In the genomic region with DNA sequence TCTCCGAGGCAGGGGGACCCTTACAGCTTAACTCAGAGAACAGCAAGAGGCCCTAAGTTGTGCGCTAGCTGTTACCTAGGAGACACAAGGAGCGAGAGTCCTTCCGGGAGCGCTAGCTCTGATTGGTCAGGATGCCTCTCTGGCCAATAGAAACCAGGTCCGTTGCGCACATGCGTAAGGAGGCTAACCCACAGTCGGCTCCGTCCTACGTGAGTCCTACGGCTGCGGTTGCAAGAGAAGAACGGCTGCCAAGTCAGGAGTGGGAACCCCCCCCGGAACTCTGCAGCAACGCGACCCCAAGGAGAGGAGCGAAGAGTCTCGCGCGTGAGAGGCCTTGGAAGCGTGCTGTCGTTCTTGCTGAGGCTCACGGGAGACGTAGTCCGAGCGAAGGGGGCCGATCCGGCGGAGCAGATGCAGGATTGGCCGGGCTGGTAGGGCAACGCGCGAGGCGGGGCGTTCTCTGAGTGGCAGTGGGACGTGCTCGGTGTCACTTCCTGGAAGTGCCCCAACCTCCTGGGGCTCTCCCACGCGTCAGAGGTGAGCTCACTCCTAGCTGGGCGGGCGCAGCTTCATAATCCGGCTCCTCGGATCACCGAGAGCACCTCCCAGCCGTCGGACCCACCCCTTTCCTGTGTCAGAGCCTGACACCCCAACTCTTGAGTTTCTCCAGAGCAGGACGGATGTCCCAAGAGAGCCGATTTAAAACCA, we compare ENCODE assay signal across 8 mouse cellular contexts. TPM values are rescaled to one million over a fixed set of nuclear protein-coding genes. Genes with fewer than 3 reads are reported as not detected.
A peak's percentile ranks its signal among the peaks of the same experiment; 100 is the strongest.
DNase-seq lines count a peak whose midpoint lies in the region; ATAC-seq lines count a peak whose summit lies in the region.

A gene (plus strand): TSS at position 167 of the 708 bp plus-strand sequence.

- DNase-seq in Muller cell, postnatal 12 days (ENCODE audit: inconsistent ontology term), result peak; percentile 99
- peak; percentile 100 for DNase-seq in cerebellum, adult 9-11 months
- peak; percentile 98 to 99 for DNase-seq in frontal cortex, adult 2 months (ENCODE audit: extremely low spot score in 1 of 2, low spot score in 1 of 2)
- DNase-seq in hindbrain, embryonic 11.5 days (ENCODE audit: low spot score), result peak; percentile 95
- peak; percentile 97 to 98 for DNase-seq in layer of hippocampus, postnatal 10 days (ENCODE audit: low spot score in 2 of 2)
- DNase-seq in lung, postnatal 10 days, result peak; percentile 99
- peak; percentile 97 for DNase-seq in ovary, postnatal 36 days (ENCODE audit: low spot score)
- DNase-seq in thymus, postnatal 25 days, result peak; percentile 97

- peak within 1 kb of the TSS; percentile 69 for H3K9ac ChIP-seq in hindbrain, embryonic 11.5 days (ENCODE audit: low read depth, low read length)

- H3K4me3 ChIP-seq in hindbrain, embryonic 11.5 days (ENCODE audit: low read depth, low read length), result peak within 1 kb of the TSS; percentile 65

- peak within 1 kb of the TSS; percentile 77 for H3K4me2 ChIP-seq in hindbrain, embryonic 11.5 days (replicated peaks; ENCODE audit: low read depth, low read length)

- no peaks in the 10 kb centered on the region for H3K36me3 ChIP-seq in hindbrain, embryonic 11.5 days (ENCODE audit: control insufficient read depth, insufficient read depth, low read length)

- WGBS in hindbrain, embryonic 11.5 days, result 0% methylated on average over 47 of the region's 49 CpGs

- H3K27me3 ChIP-seq in hindbrain, embryonic 11.5 days (ENCODE audit: control insufficient read depth, insufficient read depth, low read length), result no peaks in the 10 kb centered on the region

- no peaks in the 10 kb centered on the region for H3K9me3 ChIP-seq in hindbrain, embryonic 11.5 days (ENCODE audit: control insufficient read depth, low read length)

- peak within 1 kb of the TSS; percentile 89 for H3K27ac ChIP-seq in hindbrain, embryonic 11.5 days (ENCODE audit: low read depth, low read length)

- ATAC-seq in hindbrain, embryonic 11.5 days (ENCODE audit: low FRiP score), result peak; percentile 100

- no peaks in the 10 kb centered on the region; the same call in 1 of the 2 replicates for H3K4me1 ChIP-seq in hindbrain, embryonic 11.5 days (replicated peaks; ENCODE audit: control insufficient read depth, insufficient read depth, low read length)

RNA-seq across cellular contexts. Expression of the gene that starts here (rescaled TPM):
- polyA plus RNA-seq in frontal cortex, adult 2 months (2012; rRNA removed), result 14.1 and 15.1 TPM in 2 replicates
- 8.5 and 11.7 TPM in 2 replicates for polyA plus RNA-seq in hindbrain, embryonic 11.5 days (2014; fragmentation: Nextera tagmentation; extraction: Ambion mirVana)
- total RNA-seq in layer of hippocampus, postnatal 10 days (2021), result 1 to 10 TPM; 7.1 to 7.7 TPM

Comparison
In these comparisons a context has a peak if more than half of its experiments do, and no peak if none do; other contexts are left out.
1. Peak in every context shown above with its lines: DNase-seq, ATAC-seq, H3K4me3 ChIP-seq and H3K27ac ChIP-seq.